Mouse (Mus musculus) forebrain, postnatal 0 days (tissue): ENCODE measurements around the gene Sept10. TPM values are rescaled to one million over a fixed set of nuclear protein-coding genes. Genes with fewer than 3 reads are reported as not detected.

Experiments
- ATAC-seq: fragments of 200-750 bp; cut with Nextera tagmentation; 2 replicates; pipeline ENCODE4 v1.8.0; 2017; ENCODE audit warnings: mild to moderate bottlenecking, moderate library complexity
- DNase-seq: peaks from one replicate; pipeline ENCODE4 v3.0.0-alpha.2; 2015
- H3K27ac ChIP-seq: fragments of 300-500 bp; sonication (generic); 2 replicates; pipeline ENCODE4 v1.5.1; 2014; ENCODE audit warnings: low read depth, mild to moderate bottlenecking, antibody characterized with exemption, low read length, moderate library complexity, mixed read lengths
- H3K27me3 ChIP-seq: fragments of 300-500 bp; sonication (generic); 2 replicates; pipeline ENCODE4 v1.6.1; 2014; ENCODE audit warnings: mild to moderate bottlenecking, low read length, mixed read lengths; ENCODE audit not compliant: insufficient read depth
- H3K36me3 ChIP-seq: fragments of 300-500 bp; sonication (generic); 2 replicates; pipeline ENCODE4 v1.6.1; 2014; ENCODE audit warnings: mild to moderate bottlenecking, moderate library complexity; ENCODE audit not compliant: insufficient read depth
- H3K4me1 ChIP-seq: fragments of 300-500 bp; sonication (generic); 2 replicates; pipeline ENCODE4 v1.6.1; 2014; ENCODE audit warnings: antibody characterized with exemption; ENCODE audit not compliant: insufficient read depth
- H3K4me2 ChIP-seq: fragments of 300-500 bp; sonication (generic); 2 replicates; pipeline ENCODE4 v1.6.1; 2014; ENCODE audit warnings: low read depth, mild to moderate bottlenecking, moderate library complexity
- H3K4me3 ChIP-seq: fragments of 300-500 bp; sonication (generic); 2 replicates; pipeline ENCODE4 v1.5.1; 2014; ENCODE audit warnings: low read depth, low read length, mixed read lengths
- H3K9ac ChIP-seq: fragments of 300-500 bp; sonication (generic); 2 replicates; pipeline ENCODE4 v1.6.1; 2014; ENCODE audit warnings: mild to moderate bottlenecking
- H3K9me3 ChIP-seq: fragments of 300-500 bp; sonication (generic); 2 replicates; pipeline ENCODE4 v1.6.1; 2016; ENCODE audit warnings: low read length
- CTCF ChIP-seq: sonication (generic); IDR thresholded peaks from 2 replicates; pipeline ENCODE4 v1.5.1; 2016; ENCODE audit warnings: antibody characterized with exemption, control low read depth, low read depth
- WGBS: fragments of 180-500 bp; shearing (Covaris S2); extraction: QIAGEN DNeasy Blood & Tissue Kit; methylation state at CpG from one replicate; pipeline ENCODE4 v1.1.7; 2014; 5-methylcytosine and 5-hydroxymethylcytosine counted together
- polyA plus RNA-seq: library from polyadenylated mRNA; unstranded; fragments of >200 nt; fragmentation: Nextera tagmentation; extraction: Ambion mirVana; gene quantifications from 2 replicates; pipeline ENCODE4 v1.2.1, GENCODE M21; 2015
- total RNA-seq: library from RNA; depleted of rRNA; stranded (reverse); fragments of >200 nt; gene quantifications from 2 replicates; pipeline ENCODE4 v1.2.3, GENCODE M21; 2014

The Sept10 gene
- total and polyA plus RNA-seq, 2 experiments from 2014 or later, result 9.8 to 13.6 TPM

DNA sequence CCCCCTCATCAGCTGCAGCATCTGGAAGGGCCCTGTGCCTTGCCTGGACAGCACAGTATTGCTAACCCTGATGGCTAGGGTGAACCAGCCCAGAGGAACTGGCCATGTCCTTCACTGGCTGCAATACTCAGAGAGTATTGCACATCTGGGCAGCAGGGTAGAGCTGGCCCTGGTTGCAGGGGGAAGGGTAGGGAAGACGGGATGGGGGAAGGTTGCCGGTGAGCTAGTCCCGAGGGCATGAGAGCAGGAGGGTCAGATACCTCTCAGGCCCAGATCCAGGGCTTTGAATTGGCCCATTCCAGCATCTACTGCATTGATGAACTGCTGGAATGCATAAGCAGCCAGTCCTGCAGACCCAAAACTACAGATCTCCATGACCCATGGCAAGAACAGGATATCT lies 24.9 kb downstream of the Sept10 start:
- no peak overlapping the region for H3K27ac ChIP-seq
- no peaks in the 10 kb centered on the region for H3K36me3 ChIP-seq
- no peak for TF ChIP-seq CTCF
- H3K9ac ChIP-seq, result no peak overlapping the region
- no peak overlapping the region for H3K4me3 ChIP-seq
- no peak overlapping the region for H3K4me2 ChIP-seq
- H3K4me1 ChIP-seq, result no peaks in the 10 kb centered on the region
- WGBS, result 85% methylated on average over 3 of the region's 3 CpGs
- H3K27me3 ChIP-seq, result no peaks in the 10 kb centered on the region
- no peaks in the 10 kb centered on the region for H3K9me3 ChIP-seq
- ATAC-seq, result no peak
- no peak for DNase-seq

DNA sequence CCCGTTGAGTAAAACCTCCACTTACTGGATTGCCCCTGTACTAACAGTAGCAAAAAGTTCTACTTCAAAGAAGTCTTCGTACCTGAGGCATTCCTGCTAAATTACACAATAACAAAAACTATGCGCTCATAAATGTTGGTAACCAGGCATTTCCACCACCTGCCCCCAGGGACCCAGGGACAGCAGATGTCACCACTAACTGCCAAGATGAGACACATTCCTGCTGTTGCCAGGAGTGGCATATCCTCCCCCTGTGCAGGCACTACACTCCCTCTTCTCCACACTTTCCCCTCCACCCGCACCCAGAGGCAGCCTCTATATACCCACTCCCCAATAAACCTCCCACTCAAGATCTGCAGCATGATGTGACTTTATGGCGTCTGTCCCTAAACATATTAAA lies 26.8 kb downstream of the Sept10 start:
- no peak overlapping the region for H3K9ac ChIP-seq
- H3K36me3 ChIP-seq, result 0 out of 2 replicates have a peak, but pooled peaks cover 4% of the 10 kb centered on the region
- no peaks in the 10 kb centered on the region for H3K9me3 ChIP-seq
- no peak for ATAC-seq
- DNase-seq, result no peak
- H3K27ac ChIP-seq, result no peak overlapping the region
- H3K4me2 ChIP-seq, result no peak overlapping the region
- no peaks in the 10 kb centered on the region for H3K27me3 ChIP-seq
- no peak for TF ChIP-seq CTCF
- H3K4me3 ChIP-seq, result no peak overlapping the region
- WGBS, result 68% methylated on average over 5 of the region's 5 CpGs
- H3K4me1 ChIP-seq, result no peaks in the 10 kb centered on the region

DNA sequence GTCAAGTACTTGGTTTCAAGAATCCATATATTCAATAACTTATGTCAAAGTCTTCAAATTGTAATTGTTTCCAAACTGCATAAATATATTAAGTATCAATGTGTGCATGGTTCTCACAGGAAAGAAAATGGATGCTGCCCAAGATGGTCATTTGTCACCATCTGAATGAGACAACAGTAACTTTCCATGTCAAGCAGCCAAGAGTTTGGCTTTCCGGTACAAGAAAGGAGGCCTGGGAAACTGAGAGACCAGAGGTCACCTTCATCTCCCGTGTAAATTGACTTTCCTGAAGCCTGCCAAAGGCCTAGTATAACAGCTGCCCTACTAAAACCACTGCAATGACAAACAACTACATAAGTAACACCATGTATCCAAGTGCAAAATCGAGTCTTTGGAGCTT lies 39.3 kb downstream of the Sept10 start:
- H3K9me3 ChIP-seq, result no peaks in the 10 kb centered on the region
- H3K27ac ChIP-seq, result no peak overlapping the region
- no peak for ATAC-seq
- no peaks in the 10 kb centered on the region; the same call in 1 of the 2 replicates for H3K36me3 ChIP-seq
- no peak overlapping the region for H3K4me3 ChIP-seq
- no peaks in the 10 kb centered on the region for H3K4me1 ChIP-seq
- TF ChIP-seq CTCF, result no peak
- no peaks in the 10 kb centered on the region for H3K27me3 ChIP-seq
- DNase-seq, result no peak
- no peak overlapping the region for H3K4me2 ChIP-seq
- H3K9ac ChIP-seq, result no peak overlapping the region
- WGBS, result 81% methylated on average over 3 of the region's 3 CpGs

DNA sequence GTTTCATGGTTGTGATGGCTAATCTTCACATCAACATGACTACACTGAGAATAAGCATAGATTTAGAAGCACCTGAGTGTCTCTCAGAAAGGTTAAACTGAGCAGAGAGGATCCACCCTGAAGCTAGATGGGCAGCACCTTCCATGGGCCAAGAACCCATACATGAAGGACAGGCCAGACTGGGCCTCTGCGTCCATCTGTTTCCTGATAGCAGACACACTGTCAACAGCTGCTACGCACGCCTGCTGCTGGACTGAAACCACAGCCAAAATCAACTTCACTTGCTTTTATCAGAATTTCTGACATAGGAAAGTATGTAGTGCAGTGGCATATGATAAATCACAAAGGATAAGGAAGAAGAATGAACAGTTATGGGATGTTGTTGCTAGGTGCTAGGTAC lies 42.0 kb downstream of the Sept10 start:
- WGBS, result 85% methylated on average over 3 of the region's 3 CpGs
- Histone ChIP-seq H3K27ac (no peak overlapping the region), H3K27me3 (no peaks in the 10 kb centered on the region), H3K4me2 (no peak overlapping the region), H3K9ac (no peak overlapping the region), H3K4me1 (no peaks in the 10 kb centered on the region), H3K36me3 (peaks cover under 1% of the 10 kb centered on the region), H3K9me3 (no peaks in the 10 kb centered on the region), H3K4me3 (no peak overlapping the region)
- TF ChIP-seq CTCF, result no peak
- no peak for ATAC-seq
- no peak for DNase-seq

DNA sequence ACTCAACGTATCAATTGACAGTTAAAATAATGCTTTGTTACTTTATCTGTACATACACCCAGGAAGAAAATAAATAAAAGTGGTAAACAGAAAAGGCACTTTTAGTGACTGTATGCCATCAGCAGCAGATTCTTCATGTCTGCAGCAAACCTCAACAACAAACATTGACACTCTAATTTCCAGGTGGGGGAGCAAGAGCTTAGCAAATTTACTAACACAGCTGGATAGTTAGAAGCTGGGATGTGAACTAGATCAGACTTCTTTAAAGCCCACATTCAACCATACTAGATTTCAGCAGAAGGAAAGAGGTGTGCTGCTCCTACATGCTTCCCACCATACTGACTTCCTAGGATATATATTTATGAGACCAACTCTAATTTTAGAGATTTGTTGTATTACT lies 49.1 kb downstream of the Sept10 start:
- ATAC-seq (no peak), DNase-seq (no peak)
- TF ChIP-seq CTCF, result no peak
- H3K27me3 ChIP-seq, result no peaks in the 10 kb centered on the region
- H3K9me3 ChIP-seq, result no peaks in the 10 kb centered on the region
- H3K4me2 ChIP-seq, result no peak overlapping the region
- no peak overlapping the region for H3K9ac ChIP-seq
- H3K27ac ChIP-seq, result no peak overlapping the region
- H3K4me1 ChIP-seq, result no peaks in the 10 kb centered on the region
- H3K36me3 ChIP-seq, result peaks cover 6% of the 10 kb centered on the region
- 87% methylated on average over 1 of the region's 1 CpGs for WGBS
- H3K4me3 ChIP-seq, result no peak overlapping the region

DNA sequence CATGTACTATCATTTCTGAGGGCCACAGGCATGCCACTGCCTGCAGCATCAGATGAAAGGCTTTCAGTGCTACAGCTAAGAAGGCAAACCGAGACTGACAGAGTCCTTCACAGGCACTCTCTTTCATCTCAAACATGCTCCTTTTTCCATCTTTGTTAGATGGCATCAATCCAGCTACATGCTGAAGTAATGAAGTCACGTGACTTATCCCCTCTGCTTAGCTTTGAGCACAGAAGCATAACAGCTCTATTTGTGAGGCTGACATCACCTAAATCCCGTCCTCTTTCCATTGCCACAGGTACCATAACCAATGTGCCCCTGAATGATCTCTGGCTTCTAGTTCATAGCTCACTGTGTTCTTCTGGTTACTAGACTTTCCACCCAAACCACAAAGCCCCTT lies 50.6 kb downstream of the Sept10 start:
- no peak for TF ChIP-seq CTCF
- no peaks in the 10 kb centered on the region for H3K27me3 ChIP-seq
- no peak overlapping the region for H3K4me3 ChIP-seq
- DNase-seq, result no peak
- WGBS, result 43% methylated on average over 3 of the region's 3 CpGs
- ATAC-seq, result no peak
- no peaks in the 10 kb centered on the region for H3K9me3 ChIP-seq
- no peak overlapping the region for H3K9ac ChIP-seq
- no peaks in the 10 kb centered on the region for H3K4me1 ChIP-seq
- H3K36me3 ChIP-seq, result peaks cover 6% of the 10 kb centered on the region; the same call in 1 of the 2 replicates
- H3K27ac ChIP-seq, result no peak overlapping the region
- H3K4me2 ChIP-seq, result no peak overlapping the region

DNA sequence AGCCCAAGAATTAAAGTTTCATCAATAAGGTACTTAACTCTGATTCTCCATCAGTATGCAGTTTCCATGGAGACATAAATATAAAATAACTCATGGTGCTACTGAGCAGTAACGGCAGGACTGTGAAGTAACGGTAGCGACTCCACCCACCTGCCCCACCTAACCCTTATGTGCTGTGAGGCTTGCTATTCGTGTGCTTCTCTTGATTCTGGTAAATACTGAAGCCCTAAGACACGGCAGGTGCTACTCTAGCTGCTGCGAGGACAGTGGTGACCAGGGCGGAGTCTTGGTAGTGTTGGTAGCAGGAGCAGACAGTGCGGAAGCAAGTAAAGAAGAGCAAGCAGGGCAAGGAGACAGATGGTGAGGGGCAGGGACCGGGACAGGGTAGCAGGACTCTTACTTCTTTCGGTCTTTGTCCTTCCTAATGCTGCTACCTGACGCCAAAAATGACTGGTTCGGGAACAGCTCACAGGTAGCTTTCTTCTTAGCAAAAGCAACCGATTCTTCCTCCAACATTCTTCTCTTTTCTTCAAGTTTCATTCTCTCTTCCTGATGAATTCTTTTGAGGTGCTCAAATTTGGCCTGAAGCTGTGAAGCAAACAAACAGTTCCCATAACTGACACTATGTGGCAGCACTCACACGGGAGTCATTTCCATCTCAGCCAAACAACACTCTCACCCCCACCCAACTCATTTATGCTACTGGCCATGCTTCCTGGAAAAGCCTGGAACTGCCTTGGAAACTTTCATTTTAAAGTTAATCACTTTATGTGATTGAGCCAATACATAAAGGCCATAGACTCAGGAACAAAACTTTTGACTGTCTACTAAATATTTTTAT lies 55.3 kb downstream of the Sept10 start:
- no peak overlapping the region for H3K4me2 ChIP-seq
- H3K9me3 ChIP-seq, result no peaks in the 10 kb centered on the region
- H3K4me3 ChIP-seq, result no peak overlapping the region
- H3K4me1 ChIP-seq, result no peaks in the 10 kb centered on the region
- peaks cover 3% of the 10 kb centered on the region; the same call in 1 of the 2 replicates for H3K36me3 ChIP-seq
- DNase-seq, result peak; percentile 76
- TF ChIP-seq CTCF, result peak; percentile 86
- H3K27me3 ChIP-seq, result no peaks in the 10 kb centered on the region
- peak; percentile 78 for ATAC-seq
- H3K27ac ChIP-seq, result no peak overlapping the region
- WGBS, result 71% methylated on average over 14 of the region's 14 CpGs
- no peak overlapping the region for H3K9ac ChIP-seq
